Mouse (Mus musculus) cerebellum, adult 2 months (tissue): Measurements from ENCODE around the gene Rrp36. TPM values are rescaled to one million over a fixed set of nuclear protein-coding genes. Genes with fewer than 3 reads are reported as not detected.

Experiments
- DNase-seq, 2 experiments: peaks; one replicate each; pipeline ENCODE4 v3.0.0; 2021
- H3K27ac ChIP-seq: fragments of 200-500 bp; 2 replicates; pipeline ENCODE4 v1.5.1; 2012; ENCODE audit warnings: low read length, control low read depth, inconsistent platforms; ENCODE audit not compliant: insufficient read depth
- H3K27me3 ChIP-seq: fragments of 200-500 bp; 2 replicates; pipeline ENCODE4 v1.6.1; 2012; ENCODE audit warnings: inconsistent platforms, mild to moderate bottlenecking, low read length, moderate library complexity; ENCODE audit not compliant: control insufficient read depth, insufficient read depth
- H3K4me1 ChIP-seq: fragments of 200-500 bp; 2 replicates; pipeline ENCODE4 v1.6.1; 2011; ENCODE audit warnings: low read length; ENCODE audit not compliant: control insufficient read depth, insufficient read depth
- H3K4me3 ChIP-seq: fragments of 200-500 bp; replicated peaks from 2 replicates; pipeline ENCODE3; 2011; ENCODE audit warnings: mild to moderate bottlenecking, low read depth, low read length, control low read depth; ENCODE audit not compliant: insufficient read depth
- CTCF ChIP-seq: fragments of 200-500 bp; IDR thresholded peaks from 2 replicates; pipeline ENCODE4 v1.5.1; 2011; ENCODE audit warnings: low read depth, mild to moderate bottlenecking, control low read depth, low read length, moderate library complexity, borderline replicate concordance; ENCODE audit not compliant: insufficient read depth
- POLR2A ChIP-seq: fragments of 200-500 bp; IDR thresholded peaks from 2 replicates; pipeline ENCODE4 v1.6.1; 2011; ENCODE audit warnings: low read length, control low read depth, borderline replicate concordance; ENCODE audit not compliant: insufficient read depth
- WGBS: fragments of 180-500 bp; shearing (Covaris S2); methylation state at CpG from one replicate; pipeline ENCODE4 v1.1.7; 2018; 5-methylcytosine and 5-hydroxymethylcytosine counted together
- polyA plus RNA-seq: library from polyadenylated mRNA; depleted of rRNA; stranded (reverse); fragments of >200 nt; gene quantifications from 2 replicates; pipeline ENCODE4 v1.2.3, GENCODE M21; 2012; rRNA removed

Gene Rrp36
- polyA plus RNA-seq, 1 experiment, result 32.3 TPM

GRCm38 (mm10) chr17:46617799-46618198 lies 56.4 kb downstream of the Rrp36 start:
- Histone ChIP-seq H3K4me1 (peaks cover 10% of the 10 kb centered on the region), H3K27ac (no peak overlapping the region), H3K4me3 (no peak overlapping the region), H3K27me3 (no peaks in the 10 kb centered on the region)
- DNase-seq, result no peak
- WGBS, result 84% methylated on average over 12 of the region's 12 CpGs
- TF ChIP-seq CTCF (no peak), POLR2A (no peak)

Other genes starting within 250 kb of the Rrp36 start
- 3.7 and 4.6 TPM in 2 replicates for gene Crip3, start 245.4 kb downstream of the Rrp36 start, polyA plus RNA-seq
- 0.71 and 0.72 TPM in 2 replicates for gene Slc22a7, start 235.9 kb downstream of the Rrp36 start, polyA plus RNA-seq
- 46.7 and 47.4 TPM in 2 replicates for gene Ttbk1, start 186.7 kb downstream of the Rrp36 start, polyA plus RNA-seq
- gene Dnph1, start 177.6 kb downstream of the Rrp36 start, polyA plus RNA-seq, result 5.3 and 5.6 TPM in 2 replicates
- gene Cul9, start 128.0 kb downstream of the Rrp36 start, polyA plus RNA-seq, result 56.2 and 58.4 TPM in 2 replicates
- 53.0 and 59.2 TPM in 2 replicates for gene Srf, start 118.2 kb downstream of the Rrp36 start, polyA plus RNA-seq
- gene Ptk7, start 44.8 kb downstream of the Rrp36 start, polyA plus RNA-seq, result 5.5 and 5.9 TPM in 2 replicates
- gene Klc4, start 28.3 kb downstream of the Rrp36 start, polyA plus RNA-seq, result 28.1 and 29.8 TPM in 2 replicates
- gene Mrpl2, start 28.1 kb downstream of the Rrp36 start, polyA plus RNA-seq, result 67.5 and 68.2 TPM in 2 replicates
- 43.3 and 44.5 TPM in 2 replicates for gene Cul7, start 24.0 kb downstream of the Rrp36 start, polyA plus RNA-seq
- gene Mea1, start 4.4 kb upstream of the Rrp36 start, polyA plus RNA-seq, result 136 and 147 TPM in 2 replicates
- gene Klhdc3, start 6.6 kb upstream of the Rrp36 start, polyA plus RNA-seq, result 237 and 240 TPM in 2 replicates
- 137 and 139 TPM in 2 replicates for gene Ppp2r5d, start 30.8 kb upstream of the Rrp36 start, polyA plus RNA-seq
- 46.5 and 52.4 TPM in 2 replicates for gene Pex6, start 37.1 kb upstream of the Rrp36 start, polyA plus RNA-seq
- 12.0 and 18.1 TPM in 2 replicates for gene Gnmt, start 54.8 kb upstream of the Rrp36 start, polyA plus RNA-seq
- 68.6 and 76.6 TPM in 2 replicates for gene Cnpy3, start 77.9 kb upstream of the Rrp36 start, polyA plus RNA-seq
- gene Ptcra, start 89.4 kb upstream of the Rrp36 start, polyA plus RNA-seq, result 0.19 and 0.23 TPM in 2 replicates
- 22.0 and 22.1 TPM in 2 replicates for gene 2310039H08Rik, start 98.3 kb upstream of the Rrp36 start, polyA plus RNA-seq
- gene Rpl7l1, start 108.3 kb upstream of the Rrp36 start, polyA plus RNA-seq, result 60.2 and 61.6 TPM in 2 replicates
- gene Bicral, start 184.1 kb upstream of the Rrp36 start, polyA plus RNA-seq, result 35.9 and 36.8 TPM in 2 replicates
- 24.9 and 25.3 TPM in 2 replicates for gene Tbcc, start 216.3 kb upstream of the Rrp36 start, polyA plus RNA-seq
- not detected in 2 replicates for gene Prph2, start 236.1 kb upstream of the Rrp36 start, polyA plus RNA-seq